Mouse (Mus musculus): Measurements from ENCODE around the gene Frs2. TPM values are rescaled to one million over a fixed set of nuclear protein-coding genes. Genes with fewer than 3 reads are reported as not detected.
A peak's percentile ranks its signal among the peaks of the same experiment; 100 is the strongest.

Gene Frs2
- polyA plus RNA-seq, 1 experiment: 33.4 TPM

- DNase-seq (ENCODE audit: extremely low spot score in 1 of 2, low spot score in 1 of 2): no peak
These were observed 41.6 kb downstream of the Frs2 start for GRCm38 (mm10) chr10:117106686-117107085.

GRCm38 (mm10) chr10:117106244-117106643 lies 42.1 kb downstream of the Frs2 start:
- DNase-seq (ENCODE audit: extremely low spot score in 1 of 2, low spot score in 1 of 2): no peak

- no peak for DNase-seq (ENCODE audit: extremely low spot score in 1 of 2, low spot score in 1 of 2)
These were observed 43.3 kb downstream of the Frs2 start for GRCm38 (mm10) chr10:117105015-117105414.

DNA sequence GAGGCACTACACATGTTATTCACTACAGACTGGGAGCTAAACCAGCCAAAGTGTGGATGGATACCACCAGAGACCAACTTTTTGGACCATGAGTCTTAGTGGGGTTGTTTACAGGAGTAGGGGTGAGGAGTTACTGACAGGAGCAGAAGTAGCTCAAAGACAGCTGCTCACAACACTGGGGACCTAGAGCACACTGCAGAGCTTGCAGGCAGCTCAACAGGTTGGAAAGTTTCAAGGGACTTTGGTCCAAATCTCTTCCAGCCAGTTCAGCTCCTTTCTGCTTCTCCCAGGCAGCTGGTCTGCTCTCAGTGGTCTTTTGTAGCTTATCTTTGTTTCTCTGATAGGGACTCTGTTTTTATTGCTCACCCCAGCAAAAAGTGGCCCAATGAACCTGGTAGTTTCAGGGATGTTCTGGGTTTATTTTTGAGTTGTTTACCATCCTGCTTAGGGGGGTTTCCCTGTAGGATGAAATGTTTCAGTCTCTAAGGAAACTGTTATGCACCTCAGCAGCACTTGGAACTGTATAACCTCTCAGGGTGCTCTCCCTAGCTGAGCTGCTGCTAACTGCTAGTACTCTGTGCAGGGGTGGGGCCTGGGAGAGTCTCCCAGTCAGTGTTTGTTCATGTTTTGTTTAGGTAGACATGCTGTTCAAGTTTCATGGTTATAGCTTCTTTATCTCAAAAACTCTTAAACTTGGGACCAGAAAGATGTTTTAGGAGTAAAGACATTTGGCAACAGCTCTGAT lies 44.3 kb downstream of the Frs2 start:
- DNase-seq (ENCODE audit: extremely low spot score in 1 of 2, low spot score in 1 of 2): no peak

- no peak for DNase-seq (ENCODE audit: extremely low spot score in 1 of 2, low spot score in 1 of 2)
These were observed 48.2 kb downstream of the Frs2 start for GRCm38 (mm10) chr10:117100175-117100574.

- DNase-seq (ENCODE audit: extremely low spot score in 1 of 2, low spot score in 1 of 2): no peak
These were observed 51.1 kb downstream of the Frs2 start for GRCm38 (mm10) chr10:117097116-117097698.

GRCm38 (mm10) chr10:117096096-117096495 lies 52.2 kb downstream of the Frs2 start:
- DNase-seq (ENCODE audit: extremely low spot score in 1 of 2, low spot score in 1 of 2): no peak

GRCm38 (mm10) chr10:117094504-117095329 lies 53.6 kb downstream of the Frs2 start:
- DNase-seq (ENCODE audit: extremely low spot score in 1 of 2, low spot score in 1 of 2): peak; percentile 19 to 33

DNA sequence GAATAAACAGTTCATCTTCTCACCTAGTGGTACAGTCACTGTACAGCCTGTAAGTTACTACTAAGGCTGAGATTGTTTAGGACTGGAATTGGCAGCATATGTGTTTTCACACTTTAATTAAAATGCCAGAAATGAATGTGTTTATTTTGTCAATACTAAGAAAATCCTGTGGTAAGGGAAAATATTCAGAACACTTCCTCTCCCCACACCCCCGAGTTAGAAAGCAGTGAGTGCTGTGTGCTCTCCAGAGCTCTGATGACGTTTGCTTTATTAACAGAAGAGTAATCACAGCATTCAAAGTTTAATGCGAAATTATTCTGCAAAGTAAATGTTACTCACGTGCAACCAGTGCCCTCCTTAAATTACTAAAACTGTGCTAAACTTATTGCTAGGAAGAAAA lies 58.7 kb downstream of the Frs2 start:
- DNase-seq (ENCODE audit: extremely low spot score in 1 of 2, low spot score in 1 of 2): no peak

- no peak for DNase-seq (ENCODE audit: extremely low spot score in 1 of 2, low spot score in 1 of 2)
These were observed 66.4 kb downstream of the Frs2 start for GRCm38 (mm10) chr10:117081914-117082359.

- no peak for DNase-seq (ENCODE audit: extremely low spot score in 1 of 2, low spot score in 1 of 2)
These were observed 67.0 kb downstream of the Frs2 start for GRCm38 (mm10) chr10:117081326-117081725.

GRCm38 (mm10) chr10:117078284-117078683 lies 70.0 kb downstream of the Frs2 start:
- no peak for DNase-seq (ENCODE audit: extremely low spot score in 1 of 2, low spot score in 1 of 2)

DNA sequence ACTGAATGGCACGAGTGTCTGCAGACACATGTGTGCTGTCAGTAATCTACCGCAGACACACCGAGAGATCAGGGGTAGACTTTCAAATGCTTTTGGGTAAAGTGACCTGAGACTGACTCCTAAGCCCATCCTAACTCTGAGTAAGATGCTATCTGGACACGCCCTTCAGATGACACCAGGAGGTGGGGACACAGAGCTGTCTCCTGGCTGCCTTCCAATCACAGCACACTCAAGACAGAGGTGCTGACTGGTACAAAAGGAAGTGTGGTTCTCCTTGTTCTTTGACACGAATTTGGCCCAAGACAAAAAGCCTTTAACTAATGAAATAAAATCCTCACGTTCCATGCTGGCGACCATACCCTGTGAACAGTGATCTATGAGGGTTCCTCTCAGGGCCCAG lies 75.2 kb downstream of the Frs2 start:
- DNase-seq (ENCODE audit: extremely low spot score in 1 of 2, low spot score in 1 of 2): no peak

- DNase-seq (ENCODE audit: extremely low spot score in 1 of 2, low spot score in 1 of 2): no peak
These were observed 76.0 kb downstream of the Frs2 start for GRCm38 (mm10) chr10:117072191-117072888.

DNA sequence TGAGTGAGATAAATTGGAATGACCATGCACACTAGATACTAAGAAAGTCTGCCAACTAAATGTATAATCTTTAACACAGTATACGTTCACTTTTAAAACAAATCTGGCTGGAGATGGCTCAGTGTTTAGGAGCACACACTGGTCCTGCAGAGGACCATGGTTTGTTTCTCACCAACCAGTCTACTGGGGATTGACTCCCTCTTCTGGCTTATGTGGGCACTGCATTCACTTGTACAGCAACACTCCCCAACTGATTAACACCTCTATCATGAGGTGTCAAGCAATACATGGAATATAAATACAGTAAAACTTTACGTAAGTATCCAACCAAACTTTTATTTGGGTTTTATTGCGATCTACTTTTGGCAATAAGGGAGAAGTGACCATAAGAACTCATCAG lies 79.2 kb downstream of the Frs2 start:
- no peak for DNase-seq (ENCODE audit: extremely low spot score in 1 of 2, low spot score in 1 of 2)

- no peak for DNase-seq (ENCODE audit: extremely low spot score in 1 of 2, low spot score in 1 of 2)
These were observed 84.3 kb downstream of the Frs2 start for GRCm38 (mm10) chr10:117064076-117064475.

GRCm38 (mm10) chr10:117063254-117064021 lies 84.9 kb downstream of the Frs2 start, which contains the start of gene Cct2:
TSS of gene Cct2 (minus strand) at chr10:117063814.
- peak; percentile 68 to 91 for DNase-seq (ENCODE audit: extremely low spot score in 1 of 2, low spot score in 1 of 2)

- no peak for DNase-seq (ENCODE audit: extremely low spot score in 1 of 2, low spot score in 1 of 2)
These were observed 85.5 kb downstream of the Frs2 start for GRCm38 (mm10) chr10:117062894-117063253.

DNA sequence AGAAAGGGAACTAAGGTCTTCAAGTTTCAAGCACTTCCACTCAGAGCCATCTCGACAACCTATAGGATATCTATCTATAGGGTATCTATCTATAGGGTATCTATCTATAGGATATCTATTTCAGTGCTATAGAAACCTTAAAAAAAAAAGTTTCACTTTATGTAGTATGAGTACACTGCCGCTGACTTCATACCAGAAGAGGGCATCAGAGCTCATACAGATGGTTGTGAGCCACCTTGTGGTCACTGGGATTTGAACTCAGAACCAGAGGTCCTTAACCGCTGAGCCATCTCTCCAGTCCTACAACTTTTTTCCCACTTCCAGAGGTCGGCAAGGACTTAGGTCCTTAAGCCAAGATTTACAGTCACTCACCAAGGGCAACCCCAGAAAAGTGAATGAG lies 92.7 kb downstream of the Frs2 start:
- no peak for DNase-seq (ENCODE audit: extremely low spot score in 1 of 2, low spot score in 1 of 2)

DNA sequence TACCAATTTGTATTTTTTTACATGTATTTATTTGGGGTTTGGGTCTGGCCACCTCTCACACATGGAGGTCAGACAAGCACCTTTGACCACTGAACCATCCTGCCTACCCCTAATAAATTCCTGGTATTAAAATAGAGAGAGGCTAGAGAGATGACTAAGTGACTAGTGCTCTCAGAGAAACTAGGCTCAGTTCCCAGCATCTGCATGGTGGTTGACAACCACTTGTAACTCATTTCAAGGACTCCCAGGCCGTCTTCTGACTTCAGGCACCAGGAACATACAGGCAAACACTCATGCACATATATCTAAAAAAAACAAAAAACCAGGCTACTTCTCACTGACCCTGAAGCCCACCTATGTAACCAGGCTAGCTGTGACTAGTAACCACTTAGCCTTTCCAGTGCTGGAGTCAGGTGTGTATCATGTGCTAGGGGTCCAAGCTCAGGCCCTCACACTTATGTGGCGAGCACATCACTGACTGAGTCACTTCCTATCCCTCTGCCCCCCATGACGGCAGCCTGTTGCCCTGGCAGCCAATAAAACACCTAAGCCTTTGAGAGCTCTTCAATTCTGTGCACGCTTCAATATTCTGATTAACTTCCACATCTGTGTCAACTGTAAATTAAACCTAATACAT lies 98.3 kb downstream of the Frs2 start:
- no peak for DNase-seq (ENCODE audit: extremely low spot score in 1 of 2, low spot score in 1 of 2)
